Mouse (Mus musculus) megakaryocyte, embryonic 14.5 days (primary cell): ENCODE data around the gene Cactin.

Experiments used
- FLI1 ChIP-seq: IDR thresholded peaks from 2 replicates; pipeline ENCODE4 v1.6.1; 2012; ENCODE audit warnings: low read length, inconsistent platforms, mixed read lengths
- GATA1 ChIP-seq: IDR thresholded peaks from 3 replicates; pipeline ENCODE4 v1.6.1; 2012; ENCODE audit warnings: mixed read lengths, low read length, inconsistent platforms, borderline replicate concordance

DNA sequence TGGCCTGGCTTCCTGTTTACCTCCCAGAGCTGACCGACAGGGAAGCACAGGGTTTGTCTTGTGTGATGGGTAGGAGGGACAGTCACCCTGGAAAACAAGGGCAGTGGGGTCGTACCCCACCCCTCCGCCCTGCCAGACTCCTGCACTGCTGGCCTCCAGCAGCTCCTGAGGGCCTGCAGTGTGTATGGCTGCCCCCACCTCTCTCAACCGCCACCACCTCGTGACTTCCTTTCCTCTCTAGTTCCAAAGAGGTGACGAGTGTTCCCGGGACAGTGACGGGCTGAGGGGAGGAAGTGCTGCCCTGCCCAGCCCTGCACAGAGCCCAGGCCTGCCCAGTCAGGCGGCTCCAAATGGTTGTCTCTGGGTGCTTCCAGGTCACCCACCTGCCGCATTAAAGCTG lies 23.1 kb upstream of the Cactin start:
- TF ChIP-seq FLI1 = no peak
- TF ChIP-seq GATA1 = no peak
